Mouse (Mus musculus): ENCODE data around the gene Usp4. TPM values are rescaled to one million over a fixed set of nuclear protein-coding genes. Genes with fewer than 3 reads are reported as not detected.

The Usp4 gene
- total RNA-seq, 2 experiments from 2014 or later: 141 to 217 TPM

GRCm38 (mm10) chr9:108401186-108401960, 53.7 kb downstream of the Usp4 start:
- no peak for ATAC-seq (replicated peaks; ENCODE audit: low FRiP score, poor library complexity, severe bottlenecking)

GRCm38 (mm10) chr9:108403081-108403480, 55.4 kb downstream of the Usp4 start:
- no peak for ATAC-seq (replicated peaks; ENCODE audit: low FRiP score, poor library complexity, severe bottlenecking)

- no peak for ATAC-seq (replicated peaks; ENCODE audit: low FRiP score, poor library complexity, severe bottlenecking)
Measured at GRCm38 (mm10) chr9:108404451-108404850, 56.8 kb downstream of the Usp4 start.

- no peak for ATAC-seq (replicated peaks; ENCODE audit: low FRiP score, poor library complexity, severe bottlenecking)
Measured at GRCm38 (mm10) chr9:108409535-108409934, 61.9 kb downstream of the Usp4 start.

GRCm38 (mm10) chr9:108411381-108411942, 63.8 kb downstream of the Usp4 start:
- no peak for ATAC-seq (replicated peaks; ENCODE audit: low FRiP score, poor library complexity, severe bottlenecking)

- ATAC-seq (replicated peaks; ENCODE audit: low FRiP score, poor library complexity, severe bottlenecking): peak; percentile 53
Measured at GRCm38 (mm10) chr9:108412221-108412620, 64.6 kb downstream of the Usp4 start.

- ATAC-seq (replicated peaks; ENCODE audit: low FRiP score, poor library complexity, severe bottlenecking): no peak
Measured at GRCm38 (mm10) chr9:108428384-108428783, 80.7 kb downstream of the Usp4 start, which contains the start of gene Ccdc36. Gene Ccdc36 (minus strand): TSS chr9:108428484.

GRCm38 (mm10) chr9:108431431-108432067, 83.9 kb downstream of the Usp4 start:
- peak; percentile 66 for ATAC-seq (replicated peaks; ENCODE audit: low FRiP score, poor library complexity, severe bottlenecking)

GRCm38 (mm10) chr9:108436182-108436581, 88.5 kb downstream of the Usp4 start, which contains the start of gene BC048562:
Gene BC048562 (plus strand): TSS chr9:108436482.
- ATAC-seq (replicated peaks; ENCODE audit: low FRiP score, poor library complexity, severe bottlenecking): no peak

GRCm38 (mm10) chr9:108439176-108439575, 91.5 kb downstream of the Usp4 start:
- no peak for ATAC-seq (replicated peaks; ENCODE audit: low FRiP score, poor library complexity, severe bottlenecking)

GRCm38 (mm10) chr9:108440485-108440884, 92.8 kb downstream of the Usp4 start:
- ATAC-seq (replicated peaks; ENCODE audit: low FRiP score, poor library complexity, severe bottlenecking): no peak

GRCm38 (mm10) chr9:108441236-108441919, 93.7 kb downstream of the Usp4 start:
- ATAC-seq (replicated peaks; ENCODE audit: low FRiP score, poor library complexity, severe bottlenecking): no peak

Other genes starting within 250 kb of the Usp4 start
- 0.38 and 1.0 TPM in 2 replicates for gene Bsn, start 157.5 kb upstream of the Usp4 start, total RNA-seq (2015; ENCODE audit: low replicate concordance)
- 1.3 and 2.0 TPM in 2 replicates for gene Bsn, start 157.5 kb upstream of the Usp4 start, total RNA-seq (2017; ENCODE audit: low replicate concordance)
- gene Dag1, start 83.9 kb upstream of the Usp4 start, total RNA-seq (2015; ENCODE audit: low replicate concordance): 1.7 and 6.7 TPM in 2 replicates
- 1.7 TPM in 2 replicates for gene Dag1, start 83.9 kb upstream of the Usp4 start, total RNA-seq (2017; ENCODE audit: low replicate concordance)
- 0.58 TPM in 1 of 2 replicates, not detected in the other for gene Nicn1, start 57.4 kb upstream of the Usp4 start, total RNA-seq (2015; ENCODE audit: low replicate concordance)
- 1.0 TPM in 1 of 2 replicates, not detected in the other for gene Nicn1, start 57.4 kb upstream of the Usp4 start, total RNA-seq (2017; ENCODE audit: low replicate concordance)
- gene Amt, start 51.0 kb upstream of the Usp4 start, total RNA-seq (2015; ENCODE audit: low replicate concordance): not detected in 2 replicates
- 0.51 TPM in 1 of 2 replicates, not detected in the other for gene Amt, start 51.0 kb upstream of the Usp4 start, total RNA-seq (2017; ENCODE audit: low replicate concordance)
- 149 and 157 TPM in 2 replicates for gene Rhoa, start 41.7 kb upstream of the Usp4 start, total RNA-seq (2015; ENCODE audit: low replicate concordance)
- 238 and 268 TPM in 2 replicates for gene Rhoa, start 41.7 kb upstream of the Usp4 start, total RNA-seq (2017; ENCODE audit: low replicate concordance)
- gene Tcta, start 41.7 kb upstream of the Usp4 start, total RNA-seq (2015; ENCODE audit: low replicate concordance): 6.1 and 9.2 TPM in 2 replicates
- gene Tcta, start 41.7 kb upstream of the Usp4 start, total RNA-seq (2017; ENCODE audit: low replicate concordance): 4.1 and 4.5 TPM in 2 replicates
- gene Gpx1, start 8.9 kb upstream of the Usp4 start, total RNA-seq (2015; ENCODE audit: low replicate concordance): 5,168 and 5,395 TPM in 2 replicates
- gene Gpx1, start 8.9 kb upstream of the Usp4 start, total RNA-seq (2017; ENCODE audit: low replicate concordance): 4,534 and 5,176 TPM in 2 replicates
- 7.3 and 8.6 TPM in 2 replicates for gene 1700102P08Rik, start 45.0 kb downstream of the Usp4 start, total RNA-seq (2015; ENCODE audit: low replicate concordance)
- 10.5 and 11.6 TPM in 2 replicates for gene 1700102P08Rik, start 45.0 kb downstream of the Usp4 start, total RNA-seq (2017; ENCODE audit: low replicate concordance)
- gene Ccdc36, start 80.6 kb downstream of the Usp4 start, total RNA-seq (2015; ENCODE audit: low replicate concordance): not detected in 2 replicates
- not detected in 2 replicates for gene Ccdc36, start 80.6 kb downstream of the Usp4 start, total RNA-seq (2017; ENCODE audit: low replicate concordance)
- gene BC048562, start 88.6 kb downstream of the Usp4 start, total RNA-seq (2015; ENCODE audit: low replicate concordance): not detected in 2 replicates
- not detected in 2 replicates for gene BC048562, start 88.6 kb downstream of the Usp4 start, total RNA-seq (2017; ENCODE audit: low replicate concordance)
- gene Ccdc71, start 112.7 kb downstream of the Usp4 start, total RNA-seq (2015; ENCODE audit: low replicate concordance): 6.1 and 21.7 TPM in 2 replicates
- gene Ccdc71, start 112.7 kb downstream of the Usp4 start, total RNA-seq (2017; ENCODE audit: low replicate concordance): 1.5 and 5.8 TPM in 2 replicates
- 0.77 and 2.9 TPM in 2 replicates for gene Klhdc8b, start 113.7 kb downstream of the Usp4 start, total RNA-seq (2015; ENCODE audit: low replicate concordance)
- gene Klhdc8b, start 113.7 kb downstream of the Usp4 start, total RNA-seq (2017; ENCODE audit: low replicate concordance): 3.3 and 4.3 TPM in 2 replicates
- gene Lamb2, start 131.9 kb downstream of the Usp4 start, total RNA-seq (2015; ENCODE audit: low replicate concordance): not detected in 2 replicates
- not detected in 2 replicates for gene Lamb2, start 131.9 kb downstream of the Usp4 start, total RNA-seq (2017; ENCODE audit: low replicate concordance)
- gene Usp19, start 142.7 kb downstream of the Usp4 start, total RNA-seq (2015; ENCODE audit: low replicate concordance): 57.9 and 59.6 TPM in 2 replicates
- gene Usp19, start 142.7 kb downstream of the Usp4 start, total RNA-seq (2017; ENCODE audit: low replicate concordance): 80.2 and 94.7 TPM in 2 replicates
- gene Qars, start 159.9 kb downstream of the Usp4 start, total RNA-seq (2015; ENCODE audit: low replicate concordance): 18.6 and 69.2 TPM in 2 replicates
- 54.2 and 64.6 TPM in 2 replicates for gene Qars, start 159.9 kb downstream of the Usp4 start, total RNA-seq (2017; ENCODE audit: low replicate concordance)
- 26.9 and 40.5 TPM in 2 replicates for gene Qrich1, start 169.0 kb downstream of the Usp4 start, total RNA-seq (2015; ENCODE audit: low replicate concordance)
- gene Qrich1, start 169.0 kb downstream of the Usp4 start, total RNA-seq (2017; ENCODE audit: low replicate concordance): 55.7 and 59.0 TPM in 2 replicates
- gene Impdh2, start 212.4 kb downstream of the Usp4 start, total RNA-seq (2015; ENCODE audit: low replicate concordance): 64.2 and 120 TPM in 2 replicates
- gene Impdh2, start 212.4 kb downstream of the Usp4 start, total RNA-seq (2017; ENCODE audit: low replicate concordance): 50.0 and 52.2 TPM in 2 replicates
- 8.3 and 15.9 TPM in 2 replicates for gene Ndufaf3, start 219.6 kb downstream of the Usp4 start, total RNA-seq (2015; ENCODE audit: low replicate concordance)
- 3.1 and 4.2 TPM in 2 replicates for gene Ndufaf3, start 219.6 kb downstream of the Usp4 start, total RNA-seq (2017; ENCODE audit: low replicate concordance)
- gene Dalrd3, start 222.0 kb downstream of the Usp4 start, total RNA-seq (2015; ENCODE audit: low replicate concordance): 26.8 and 47.5 TPM in 2 replicates
- 10.3 and 11.4 TPM in 2 replicates for gene Dalrd3, start 222.0 kb downstream of the Usp4 start, total RNA-seq (2017; ENCODE audit: low replicate concordance)
- 2.1 and 4.0 TPM in 2 replicates for gene Wdr6, start 230.9 kb downstream of the Usp4 start, total RNA-seq (2015; ENCODE audit: low replicate concordance)
- 1.5 and 1.7 TPM in 2 replicates for gene Wdr6, start 230.9 kb downstream of the Usp4 start, total RNA-seq (2017; ENCODE audit: low replicate concordance)
- gene P4htm, start 249.8 kb downstream of the Usp4 start, total RNA-seq (2015; ENCODE audit: low replicate concordance): not detected in 2 replicates
- gene P4htm, start 249.8 kb downstream of the Usp4 start, total RNA-seq (2017; ENCODE audit: low replicate concordance): 1.8 TPM in 1 of 2 replicates, not detected in the other